Mouse (Mus musculus): ENCODE measurements around the gene Gtf2ird1.

The Gtf2ird1 gene

DNA sequence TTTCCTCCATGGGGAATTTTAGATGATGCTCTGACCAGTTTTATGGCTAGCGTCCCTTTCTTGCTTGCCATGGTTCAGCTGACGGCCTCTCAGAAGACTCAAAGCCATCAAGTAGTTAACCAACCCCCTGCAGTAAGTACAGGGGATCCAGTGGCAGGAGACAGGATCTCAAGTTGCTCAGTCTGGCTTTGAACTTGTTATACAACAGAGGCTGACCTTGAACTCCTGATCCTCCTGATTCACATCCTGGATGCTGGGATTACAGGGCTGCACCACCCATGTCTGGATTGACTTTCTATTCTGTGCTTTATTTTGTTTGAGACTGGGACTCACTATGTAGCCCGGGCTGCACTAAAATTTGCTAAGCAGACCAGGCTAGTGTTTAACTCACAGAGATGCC lies 14.4 kb downstream of the Gtf2ird1 start:
- DNase-seq = no peak

DNA sequence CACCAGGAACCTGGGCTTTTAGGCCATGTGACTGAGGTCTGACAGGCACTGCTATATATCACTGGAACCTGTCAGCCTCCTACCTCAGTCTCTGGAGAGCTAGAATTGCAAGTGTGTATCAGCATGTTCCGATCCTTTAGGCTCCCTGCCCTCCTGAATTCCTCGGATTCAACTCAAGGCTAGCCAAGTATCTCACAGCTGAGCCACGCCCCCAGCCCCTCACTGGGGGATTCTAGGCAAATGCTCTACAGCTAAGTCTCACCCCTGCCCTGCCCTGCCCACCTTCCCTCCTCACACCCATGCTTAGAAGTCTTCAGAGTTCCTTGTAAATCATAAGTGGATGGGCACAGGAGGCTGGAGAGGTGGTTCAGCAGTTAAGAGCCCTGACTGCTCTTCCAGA lies 15.4 kb downstream of the Gtf2ird1 start:
- DNase-seq = no peak

DNA sequence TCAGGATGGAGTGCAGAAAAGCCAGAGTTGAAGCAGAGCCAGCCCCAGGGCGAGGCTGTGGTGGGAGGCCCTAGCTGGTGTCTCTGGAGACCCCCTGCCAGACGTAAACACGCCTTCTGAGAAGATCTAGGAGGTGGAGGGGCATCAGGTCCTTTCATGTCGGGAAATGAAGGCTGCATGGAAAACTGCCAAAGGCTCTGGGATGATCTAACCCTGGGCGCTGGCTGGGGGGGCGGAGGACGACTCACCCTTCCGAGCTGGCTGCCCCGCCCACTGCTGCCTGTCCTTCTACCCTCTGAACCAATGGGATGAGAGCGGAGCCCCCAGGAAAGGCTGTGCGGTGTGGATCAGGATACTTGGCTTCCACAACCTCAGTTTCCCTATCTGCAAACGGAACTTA lies 16.4 kb downstream of the Gtf2ird1 start:
- peak; percentile 81 to 85 for DNase-seq

DNA sequence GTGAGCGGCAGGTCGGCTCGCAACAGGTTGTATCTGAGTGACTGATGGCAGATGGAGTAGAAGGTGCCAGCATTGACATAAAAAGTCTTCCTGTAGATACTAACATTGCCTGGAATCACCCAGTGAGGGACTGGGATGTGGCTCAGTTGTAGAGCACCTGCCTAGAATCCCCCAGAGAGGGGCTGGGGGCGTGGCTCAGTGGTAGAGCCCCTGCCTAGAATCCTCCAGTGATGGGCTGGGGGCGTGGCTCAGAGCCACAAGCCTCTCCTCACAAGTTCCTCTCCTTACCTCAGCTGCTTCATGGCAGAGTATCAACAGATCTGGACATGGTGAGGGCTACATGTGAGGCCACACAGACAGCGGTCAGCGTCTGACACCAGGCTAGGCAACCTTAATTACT lies 17.0 kb downstream of the Gtf2ird1 start:
- no peak for DNase-seq

DNA sequence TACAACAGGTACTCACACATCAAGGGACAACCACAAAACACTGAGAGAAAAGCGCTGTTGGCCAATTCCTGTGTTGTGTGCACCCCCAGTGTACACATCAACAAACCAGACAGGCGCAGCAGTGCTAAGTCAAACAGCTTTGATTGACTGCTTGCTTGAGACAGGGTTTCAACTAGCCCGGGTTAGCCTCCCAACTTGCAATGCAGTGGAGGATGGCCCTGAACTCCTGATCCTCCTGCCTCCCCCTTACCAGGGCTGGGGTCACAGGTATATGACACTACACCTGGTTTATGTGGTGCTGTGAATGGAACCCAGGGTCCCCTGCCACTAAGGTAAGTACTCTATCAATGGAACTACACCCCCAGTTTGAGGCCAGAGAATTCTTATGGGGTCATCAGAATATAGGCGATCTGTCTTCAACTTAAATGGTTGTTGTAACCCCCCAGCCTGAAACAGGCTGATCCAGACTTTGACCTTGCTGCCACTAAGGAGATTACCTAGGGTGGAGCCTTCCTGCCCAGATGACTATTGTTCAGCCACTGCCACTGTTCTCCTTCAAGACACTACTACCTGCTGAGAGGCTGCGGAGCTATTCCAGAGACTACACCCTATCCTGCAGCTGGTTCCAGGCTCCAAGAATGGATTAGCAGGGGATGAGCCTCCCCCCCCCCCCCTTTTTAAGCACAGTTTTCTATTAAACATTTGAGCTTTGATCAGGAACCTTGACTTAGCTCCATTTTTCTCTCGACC lies 17.7 kb downstream of the Gtf2ird1 start:
- DNase-seq = no peak

DNA sequence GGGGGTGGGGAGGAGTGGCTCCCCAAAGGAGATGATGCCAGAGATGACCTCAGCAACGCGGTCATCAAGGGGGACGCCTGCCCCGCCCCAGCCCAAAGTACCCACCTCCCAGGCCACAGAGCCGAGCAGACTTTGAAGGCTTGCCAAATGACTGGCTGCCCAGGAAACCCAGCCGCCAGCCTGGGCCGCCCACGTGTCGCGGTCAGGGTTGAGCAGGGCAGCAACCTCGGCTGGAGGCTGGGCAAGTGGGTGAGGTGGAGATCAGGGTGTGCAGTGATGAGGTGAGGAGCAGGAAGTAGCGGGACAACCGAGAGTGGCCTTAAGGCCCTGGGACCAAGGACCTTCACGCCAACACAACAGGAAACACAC lies 19.1 kb downstream of the Gtf2ird1 start:
- DNase-seq = peak; percentile 78 to 84

DNA sequence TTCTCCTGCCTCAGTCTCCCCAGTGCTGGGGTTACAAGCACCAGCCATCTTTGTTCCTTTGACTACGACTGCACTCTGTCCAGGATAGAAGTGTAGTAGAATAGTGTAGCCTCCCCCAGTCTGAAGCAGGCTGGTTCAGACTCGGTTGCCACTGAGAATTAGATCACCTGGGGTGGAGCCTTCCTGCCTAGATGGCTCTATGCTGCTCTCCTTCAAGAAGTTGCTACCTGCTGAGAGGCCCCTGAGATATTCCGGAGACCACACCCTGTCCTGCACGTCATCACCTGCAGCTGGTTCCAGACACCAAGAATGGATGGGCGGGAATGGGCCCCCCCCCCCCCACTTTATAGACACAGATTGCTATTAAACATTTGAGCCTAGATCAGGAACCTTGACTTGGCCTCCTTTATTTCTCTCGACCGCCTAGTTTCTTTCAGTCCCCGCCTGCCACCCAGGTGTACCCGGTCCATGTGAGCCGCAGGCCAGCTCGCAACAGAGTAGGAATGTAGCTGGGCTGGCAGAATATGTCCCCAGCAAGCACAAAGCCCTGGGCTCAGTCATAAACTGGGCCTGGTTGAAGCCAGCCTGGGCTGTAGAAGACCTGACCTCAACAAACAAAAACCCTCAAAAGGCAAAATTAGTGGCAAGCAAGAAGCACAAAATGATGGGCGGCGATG lies 19.6 kb downstream of the Gtf2ird1 start:
- no peak for DNase-seq

DNA sequence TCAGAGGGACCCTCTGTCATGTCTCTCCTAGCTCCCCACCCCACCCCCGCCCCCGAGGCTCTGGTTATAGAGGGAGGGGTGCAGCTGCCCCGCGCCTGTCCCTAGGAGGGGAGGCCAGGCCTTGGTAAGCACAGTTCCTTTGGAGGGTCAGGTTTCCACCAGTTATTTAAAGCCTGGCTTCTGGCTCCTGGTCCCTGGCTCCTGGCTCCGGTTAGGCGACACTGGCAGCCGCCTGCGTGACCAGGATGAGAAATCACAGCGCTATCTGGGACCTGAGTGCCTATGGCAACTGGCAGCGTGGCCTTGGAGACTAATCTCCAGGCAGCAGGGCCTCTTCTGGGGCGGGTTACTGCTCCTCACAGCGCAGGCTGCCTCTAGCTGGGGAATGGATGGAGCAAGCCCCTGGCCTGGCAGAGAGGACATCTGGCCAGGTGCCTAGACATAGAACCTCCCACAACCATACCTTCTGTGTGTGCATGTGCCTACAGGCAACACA lies 20.6 kb downstream of the Gtf2ird1 start:
- no peak for DNase-seq

DNA sequence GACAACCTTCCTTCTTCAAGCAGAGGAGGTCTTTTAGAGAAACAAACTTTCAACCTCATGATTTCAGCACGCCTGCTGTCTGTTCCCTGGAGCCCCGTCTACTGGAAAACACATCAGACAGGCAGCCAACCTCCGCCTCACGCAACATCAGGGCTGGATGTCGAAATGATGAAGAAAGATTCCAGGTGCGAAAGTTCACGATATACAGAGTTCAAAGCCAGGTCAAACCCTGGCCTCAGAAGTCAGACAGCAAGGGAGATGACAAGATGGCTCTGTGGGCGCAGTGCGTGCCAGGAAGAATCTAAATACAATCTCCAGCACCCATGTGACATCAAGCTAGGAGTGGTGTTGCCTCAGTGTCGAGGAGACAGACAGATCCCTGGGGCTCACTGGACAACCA lies 23.4 kb downstream of the Gtf2ird1 start:
- no peak for DNase-seq

DNA sequence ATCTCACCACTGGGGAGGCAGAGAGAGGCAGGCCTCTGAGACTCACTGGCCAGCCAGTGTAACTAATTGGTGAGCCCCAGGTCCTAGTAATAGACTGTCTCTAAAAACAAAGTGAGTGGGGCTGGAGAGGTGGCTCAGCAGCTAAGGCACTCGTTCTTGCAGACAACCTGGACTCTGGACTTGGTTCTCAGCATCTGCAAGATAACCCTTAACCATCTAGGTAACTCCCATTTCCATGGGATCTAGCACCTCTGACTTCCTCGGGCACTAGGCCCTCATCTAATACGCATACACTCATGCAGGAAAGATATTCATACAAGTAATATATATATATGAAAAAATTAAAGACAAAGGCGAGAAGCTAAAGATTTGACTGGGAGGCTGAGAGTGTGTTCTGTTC lies 26.4 kb downstream of the Gtf2ird1 start:
- DNase-seq = no peak

DNA sequence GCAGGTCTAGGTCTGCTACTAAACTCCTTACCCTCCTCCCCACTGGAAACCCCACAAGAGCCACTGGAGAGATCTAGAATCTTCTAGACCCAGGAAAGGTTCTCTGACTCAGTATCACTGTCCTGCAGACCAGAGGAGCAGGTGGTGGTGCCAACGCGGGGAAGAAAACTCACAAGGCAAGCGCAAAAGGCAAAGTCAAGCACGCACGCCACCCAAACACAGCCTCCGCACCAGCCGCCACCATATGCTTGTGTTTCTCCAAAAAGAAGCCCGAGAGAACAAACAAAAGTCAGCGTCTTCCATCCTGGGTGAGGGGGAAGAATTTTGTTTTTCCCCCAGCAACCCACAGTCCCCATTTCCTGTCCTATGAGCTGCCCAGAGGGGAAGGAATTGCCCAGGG lies 28.9 kb downstream of the Gtf2ird1 start:
- DNase-seq = no peak

DNA sequence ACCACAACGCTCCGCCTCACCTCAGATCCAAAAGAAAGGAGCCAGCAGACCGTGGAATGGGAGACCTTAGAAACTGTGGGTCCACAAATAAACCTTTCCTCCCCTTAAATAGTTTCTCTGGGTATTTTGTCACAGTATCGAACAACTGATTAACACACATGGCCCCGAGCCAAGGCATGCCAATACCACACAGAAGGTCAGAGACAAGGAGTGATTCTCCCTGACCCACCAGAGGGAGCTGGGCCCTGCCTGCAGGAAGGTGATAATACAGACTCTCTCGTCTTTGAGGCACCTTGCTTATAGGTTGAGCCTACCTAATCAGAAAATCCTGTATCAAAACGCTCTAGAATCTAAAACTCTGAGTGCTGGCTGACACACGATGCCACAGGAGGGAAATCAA lies 30.9 kb downstream of the Gtf2ird1 start:
- no peak for DNase-seq

DNA sequence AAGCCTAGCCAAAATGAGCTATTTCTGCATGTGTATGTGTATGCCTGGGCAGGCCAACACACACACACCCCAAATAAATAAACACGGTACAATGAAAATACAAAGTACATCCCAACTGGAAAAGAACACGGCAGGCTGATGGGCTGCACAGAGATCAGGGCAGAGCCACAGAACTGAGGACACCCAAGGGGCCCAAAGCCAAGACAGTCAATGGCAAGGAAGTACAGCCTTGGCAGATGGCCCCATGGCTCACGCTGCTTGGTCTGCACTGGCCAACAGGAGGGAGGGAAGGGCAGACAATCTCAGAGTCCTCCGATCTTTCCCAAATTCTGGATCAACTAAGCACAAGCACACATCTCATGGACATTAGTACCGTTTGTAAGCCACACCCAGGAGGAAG lies 32.6 kb downstream of the Gtf2ird1 start:
- DNase-seq = peak; percentile 20 to 46

DNA sequence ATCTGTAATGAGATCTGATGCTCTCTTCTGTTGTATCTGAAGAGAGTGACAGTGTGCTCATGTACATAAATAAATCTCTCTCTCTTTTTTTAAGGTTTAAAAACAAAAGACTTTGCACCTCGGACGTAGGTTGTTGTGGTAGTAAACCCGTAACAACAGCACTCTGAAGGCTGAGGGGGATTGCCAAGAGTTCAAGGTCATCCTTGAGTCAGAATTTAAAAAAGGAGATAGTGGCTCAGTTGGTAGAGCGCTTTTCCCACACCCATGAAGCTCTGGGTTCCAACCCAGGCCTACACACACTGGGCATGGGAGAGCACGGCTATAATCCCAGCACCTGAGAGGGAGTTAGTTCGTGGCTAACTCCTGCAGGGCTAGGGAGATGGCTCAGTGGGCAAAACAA lies 33.1 kb downstream of the Gtf2ird1 start:
- no peak for DNase-seq

DNA sequence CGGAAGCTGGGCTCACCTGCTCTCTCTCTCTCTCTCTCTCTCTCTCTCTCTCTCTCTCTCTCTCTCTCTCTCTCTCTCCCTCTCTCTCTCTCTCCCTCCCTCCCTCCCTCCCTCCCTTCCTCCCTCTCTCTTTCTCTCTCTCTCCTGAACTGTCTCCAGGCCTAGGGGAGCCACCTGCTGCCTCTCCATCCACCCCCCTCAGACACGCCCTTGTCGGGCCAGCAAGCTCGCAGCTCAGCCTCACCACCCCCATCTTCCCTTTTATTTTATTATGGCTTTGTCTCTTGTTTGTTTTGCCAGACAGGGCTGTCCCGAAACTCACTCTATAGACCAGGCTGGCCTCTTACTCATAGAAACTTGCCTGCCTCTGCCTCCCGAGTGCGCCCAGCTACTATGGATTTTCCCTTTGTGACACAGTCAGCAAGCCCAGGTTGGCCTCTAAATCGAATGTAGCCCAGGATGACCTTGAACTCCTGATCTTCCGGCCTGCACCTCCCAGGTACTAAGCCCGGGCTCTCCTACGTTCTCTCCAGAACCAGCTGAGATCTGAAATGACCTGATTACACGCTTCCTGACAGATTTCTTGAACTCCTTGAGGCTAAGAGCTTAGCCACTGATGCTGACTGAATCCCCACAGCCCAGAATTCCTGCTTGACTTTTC lies 34.1 kb downstream of the Gtf2ird1 start:
- DNase-seq = no peak

DNA sequence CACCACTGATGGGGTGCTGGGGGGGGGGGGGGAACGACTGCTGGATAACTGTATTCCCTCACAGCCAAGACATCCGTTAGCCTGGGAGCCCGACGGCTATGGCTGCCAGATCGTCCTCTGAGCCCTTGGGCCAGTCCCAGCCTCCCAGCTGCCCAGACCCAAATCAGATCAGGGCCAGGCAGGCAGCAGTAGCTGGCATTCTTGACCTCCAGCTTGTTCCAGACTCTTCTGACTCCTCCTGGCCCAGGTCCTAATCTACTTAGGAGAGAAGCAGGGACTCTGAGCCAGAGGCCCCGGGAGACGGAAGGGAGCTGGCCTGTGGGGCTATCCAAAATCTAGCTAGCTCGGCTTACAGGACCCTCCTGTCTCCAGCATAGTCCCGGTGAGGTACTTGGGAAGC lies 35.5 kb downstream of the Gtf2ird1 start:
- peak in 1 of 2 experiments; percentile 56 for DNase-seq

DNA sequence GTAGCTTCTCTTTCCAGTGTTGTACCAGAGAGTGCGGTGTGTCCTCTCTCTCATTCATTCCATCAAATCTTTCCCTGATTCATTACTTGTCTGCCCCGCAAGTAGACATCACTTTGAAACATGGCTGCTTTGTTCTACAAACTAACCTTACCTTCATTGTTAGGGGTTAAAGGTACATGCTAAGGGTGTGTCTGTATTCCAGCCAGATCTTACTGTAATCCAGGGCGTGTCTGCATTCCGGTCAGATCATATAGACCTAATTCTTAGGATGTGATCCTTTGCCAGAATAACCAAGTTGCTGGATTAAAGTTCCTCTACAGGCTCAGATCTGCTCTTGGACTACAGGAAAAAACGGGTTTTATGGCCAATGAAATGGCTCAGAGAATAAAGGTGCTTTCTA lies 36.8 kb downstream of the Gtf2ird1 start:
- DNase-seq = no peak

DNA sequence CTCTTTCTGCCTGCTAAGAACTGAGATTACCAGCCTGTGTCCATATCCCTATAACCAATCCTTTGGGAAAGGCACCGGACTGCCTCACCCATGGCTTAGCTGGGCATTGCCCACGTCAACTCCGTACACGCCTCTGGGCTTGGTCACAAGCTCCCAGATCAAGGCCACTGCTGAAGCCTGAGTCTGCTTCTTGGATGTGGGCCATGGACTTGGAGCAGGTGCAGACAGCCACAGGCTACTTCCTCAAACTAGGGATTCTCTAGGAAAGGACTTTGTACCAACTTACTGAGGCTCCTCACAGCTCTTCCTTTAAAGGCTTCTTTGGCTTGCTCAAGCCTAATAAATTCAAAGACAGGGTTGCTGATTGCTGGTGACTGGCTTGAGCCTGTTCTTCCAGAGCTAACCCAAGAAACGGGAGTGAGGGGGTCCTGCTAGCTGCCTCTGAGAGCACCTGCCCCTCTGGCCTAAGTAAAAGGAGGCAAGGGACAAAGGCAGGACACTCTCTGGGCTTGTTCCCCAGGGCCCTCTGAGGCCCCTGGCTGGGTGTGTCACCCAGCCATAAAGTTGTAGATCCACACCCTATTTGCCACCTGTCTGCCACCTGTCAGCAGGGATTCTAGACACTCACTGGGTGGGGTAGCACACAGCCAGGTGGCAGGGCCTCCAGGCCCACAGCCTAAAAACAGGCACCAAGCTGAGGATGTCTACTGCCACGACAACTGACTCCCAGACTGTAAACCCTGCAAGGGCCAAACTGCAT lies 38.0 kb downstream of the Gtf2ird1 start:
- DNase-seq = no peak

DNA sequence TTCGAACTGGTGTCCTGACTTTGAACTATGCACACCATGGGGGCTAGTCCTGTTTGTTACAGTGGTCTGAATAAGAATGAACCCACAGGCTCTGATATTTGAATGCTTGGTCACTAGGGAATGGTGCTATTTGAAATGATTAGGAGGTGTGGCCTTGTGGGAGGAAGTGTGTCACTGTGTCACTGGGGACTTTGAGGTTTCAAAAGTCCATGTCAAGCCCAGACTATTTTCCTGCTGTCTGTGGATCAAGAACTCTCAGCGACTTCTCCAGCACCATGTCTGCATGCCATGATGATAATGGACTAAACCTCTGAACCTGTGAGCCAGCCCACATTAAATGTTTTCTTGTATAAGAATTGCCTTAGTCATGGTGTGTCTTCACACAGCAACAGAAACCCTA lies 44.2 kb downstream of the Gtf2ird1 start:
- no peak for DNase-seq

DNA sequence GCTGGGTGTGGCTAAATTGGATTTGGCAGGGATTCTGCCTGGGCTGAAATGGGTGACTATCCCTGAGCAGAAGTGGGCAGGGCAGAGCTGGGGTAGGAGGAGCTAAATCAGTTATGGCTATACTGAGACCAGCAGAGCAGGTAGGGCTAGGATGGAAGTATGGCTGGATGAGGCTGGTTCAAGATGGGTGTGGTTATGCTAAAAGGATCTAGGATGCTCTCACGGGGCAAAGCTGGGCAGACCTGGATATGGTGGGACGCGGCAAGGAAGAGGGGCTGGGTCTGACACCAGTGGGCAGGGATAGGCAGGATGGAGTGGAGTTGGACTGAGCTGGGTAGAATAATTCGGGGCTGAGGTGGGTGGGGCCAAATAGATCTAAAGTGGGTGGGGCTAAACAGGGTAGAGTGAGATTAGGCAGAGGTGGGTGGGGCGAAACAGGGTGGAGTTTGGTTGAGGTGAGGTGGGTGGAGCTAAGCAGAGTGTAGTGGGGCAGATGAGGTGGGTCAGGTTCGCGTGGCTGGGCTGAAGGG lies 46.1 kb downstream of the Gtf2ird1 start:
- DNase-seq = no peak

DNA sequence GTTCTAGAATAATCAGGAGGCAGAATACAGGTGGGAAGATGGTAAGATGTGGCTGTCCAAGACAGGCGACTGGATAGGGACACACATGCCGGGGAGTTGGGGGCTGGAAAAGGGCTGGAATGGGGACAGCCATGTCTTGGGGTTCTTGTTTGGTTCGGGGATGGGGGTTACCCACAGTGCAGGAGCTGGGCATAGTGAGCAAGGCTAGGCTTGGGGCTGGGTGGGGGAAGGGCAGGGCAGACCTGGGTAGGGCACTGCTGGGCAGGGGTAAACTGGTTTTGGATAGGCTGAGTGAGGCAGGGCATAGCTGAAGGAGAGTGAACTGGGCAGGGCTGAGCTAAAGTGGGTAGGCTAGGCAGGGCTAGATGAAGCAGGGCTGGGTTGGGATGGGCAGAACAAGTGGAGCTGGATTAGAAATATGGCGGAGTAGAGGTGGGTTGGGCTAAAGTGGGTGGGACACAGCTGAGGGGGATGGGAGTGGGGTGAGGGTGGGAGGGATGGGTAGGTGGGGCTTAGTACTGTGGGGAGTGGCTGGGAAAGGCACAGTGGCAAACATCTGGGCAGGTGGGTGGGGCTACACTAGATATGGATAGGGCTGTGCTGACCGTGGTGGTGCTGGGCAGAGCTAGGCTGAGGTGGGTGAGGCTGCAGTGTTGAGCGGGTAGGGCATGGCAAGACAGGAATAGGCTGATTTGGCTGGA lies 46.8 kb downstream of the Gtf2ird1 start:
- DNase-seq = no peak

DNA sequence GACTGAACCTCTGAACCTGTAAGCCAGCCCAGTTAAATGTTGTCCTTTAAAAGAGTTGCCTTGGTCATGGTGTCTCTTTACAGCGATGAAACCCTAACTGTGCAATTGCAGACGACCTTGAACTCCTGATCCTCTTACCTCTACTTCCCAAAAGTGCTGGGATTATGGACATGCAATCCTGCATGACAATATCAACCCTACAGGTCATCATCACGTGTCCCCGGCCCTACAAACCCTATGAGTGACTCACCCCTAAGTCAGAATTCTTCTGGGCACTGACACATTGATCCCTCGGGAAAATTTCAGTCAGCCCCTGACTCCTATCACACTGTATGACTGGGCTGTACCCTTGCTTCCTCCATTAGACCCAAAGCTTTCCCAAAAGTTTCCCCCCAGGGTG lies 48.4 kb downstream of the Gtf2ird1 start:
- DNase-seq = no peak
